Mouse (Mus musculus) embryonic fibroblast, embryonic 13.5 days (primary cell): ENCODE results near the gene Ajuba. TPM values are rescaled to one million over a fixed set of nuclear protein-coding genes. Genes with fewer than 3 reads are reported as not detected.

Experiments used
- H3K27ac ChIP-seq: 2 replicates; pipeline ENCODE4 v1.5.1; 2012; ENCODE audit warnings: low read length, control low read depth, inconsistent platforms; ENCODE audit not compliant: insufficient read depth
- H3K4me1 ChIP-seq: 2 replicates; pipeline ENCODE4 v1.6.1; 2011; ENCODE audit warnings: low read length; ENCODE audit not compliant: control insufficient read depth, insufficient read depth
- H3K4me3 ChIP-seq: 2 replicates; pipeline ENCODE4 v1.5.1; 2011; ENCODE audit warnings: mild to moderate bottlenecking, control low read depth, low read length; ENCODE audit not compliant: insufficient read depth
- CTCF ChIP-seq: IDR thresholded peaks from 2 replicates; pipeline ENCODE4 v1.5.1; 2011; ENCODE audit warnings: mild to moderate bottlenecking, control low read depth, low read length, moderate library complexity, borderline replicate concordance; ENCODE audit not compliant: insufficient read depth
- POLR2A ChIP-seq: IDR thresholded peaks from 2 replicates; pipeline ENCODE4 v1.6.1; 2011; ENCODE audit warnings: low read depth, mild to moderate bottlenecking, control low read depth, low read length, moderate library complexity
- polyA plus RNA-seq: library from polyadenylated mRNA; stranded (reverse); fragments of >200 nt; gene quantifications from 2 replicates; pipeline ENCODE4 v1.2.4, GENCODE M21; 2011; ENCODE audit warnings: low read depth; ENCODE audit not compliant: missing spikeins, insufficient read length

Gene Ajuba
- polyA plus RNA-seq, 1 experiment: 39.4 TPM

DNA sequence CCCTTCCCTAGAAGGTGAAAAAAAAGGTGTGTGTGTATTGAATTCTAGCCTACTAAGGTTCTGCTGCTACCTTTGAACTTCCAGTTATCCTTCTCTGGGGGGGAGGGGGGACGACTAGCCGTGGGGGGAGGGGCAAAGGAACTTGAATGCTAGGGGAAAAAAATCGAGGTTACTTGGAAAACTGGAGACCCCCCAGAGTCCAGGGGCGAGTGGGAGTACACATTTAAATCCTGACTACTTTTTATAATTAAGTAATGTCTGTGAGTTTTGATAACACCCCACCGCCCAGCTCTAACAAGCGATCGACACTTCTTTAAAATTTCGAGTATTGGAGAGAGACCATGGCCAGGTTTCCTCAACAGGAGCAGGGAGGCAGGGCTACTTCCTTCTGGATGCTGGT is 2.3 kb downstream of the Ajuba start:
- peak overlapping the region; percentile 87 for H3K4me3 ChIP-seq
- H3K4me1 ChIP-seq: peaks cover 6% of the 10 kb centered on the region; the same call in 1 of the 2 replicates
- TF ChIP-seq POLR2A: peak; percentile 12; the same call in 1 of the 2 replicates
- TF ChIP-seq CTCF: no peak
- peak overlapping the region; percentile 82 for H3K27ac ChIP-seq

GRCm38 (mm10) chr14:54574253-54574652 is 3.1 kb downstream of the Ajuba start:
- Histone ChIP-seq H3K27ac (peak overlapping the region; percentile 82), H3K4me1 (peaks cover 8% of the 10 kb centered on the region; the same call in 1 of the 2 replicates), H3K4me3 (peak overlapping the region; percentile 87)
- no peak for TF ChIP-seq CTCF
- no peak for TF ChIP-seq POLR2A

DNA sequence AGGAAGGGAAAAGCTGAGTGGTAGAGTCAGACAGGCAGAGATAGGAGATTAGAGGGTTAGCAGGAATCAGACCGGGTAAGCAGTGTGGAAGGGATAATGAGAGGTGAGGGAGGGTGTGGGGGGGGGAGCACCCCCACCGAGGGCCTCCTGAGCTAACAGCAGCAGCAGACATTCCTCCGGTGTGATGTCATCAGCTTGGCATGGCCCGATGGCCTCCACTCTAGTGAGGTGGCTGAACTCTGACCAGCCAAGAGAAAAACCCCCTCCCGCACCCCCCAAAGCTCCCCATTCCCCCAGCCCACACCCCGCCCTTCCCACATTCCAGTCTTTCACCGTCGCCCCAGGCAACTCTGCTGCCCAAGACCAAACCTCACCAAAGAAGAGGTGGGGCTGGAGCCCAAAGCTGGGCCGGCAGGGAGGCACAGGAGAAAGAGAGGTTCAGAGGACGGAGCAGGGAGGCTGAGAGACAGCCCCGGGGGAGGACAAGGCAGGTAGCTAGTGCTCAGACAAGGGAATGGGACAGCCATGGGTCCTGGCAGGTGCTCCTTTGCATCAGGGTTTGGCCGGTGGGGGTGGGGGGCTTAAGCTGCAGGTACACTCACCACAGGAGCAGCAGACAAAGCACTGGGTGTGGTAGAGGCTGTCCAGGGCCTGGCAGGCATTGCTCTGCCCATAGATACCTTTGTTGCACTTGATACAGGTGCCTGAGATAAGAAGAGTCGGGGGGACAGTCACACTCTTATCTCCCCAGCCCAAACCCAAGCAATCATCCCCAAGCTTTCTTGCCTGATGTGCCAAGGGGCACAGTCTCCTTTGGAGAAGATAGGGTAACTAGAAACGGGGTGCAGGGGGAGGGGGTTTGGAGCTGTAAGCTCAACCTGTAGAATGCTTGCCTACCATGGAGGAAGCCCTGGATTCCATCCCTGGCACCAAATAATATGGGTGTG is 4.3 kb downstream of the Ajuba start:
- Histone ChIP-seq H3K4me3 (peak overlapping the region; percentile 87), H3K27ac (peak overlapping the region; percentile 92), H3K4me1 (peaks cover 9% of the 10 kb centered on the region; the same call in 1 of the 2 replicates)
- TF ChIP-seq POLR2A (peak; percentile 76), CTCF (no peak)

- peaks cover 9% of the 10 kb centered on the region; the same call in 1 of the 2 replicates for H3K4me1 ChIP-seq
- H3K4me3 ChIP-seq: no peak overlapping the region
- TF ChIP-seq CTCF: no peak
- no peak for TF ChIP-seq POLR2A
- peak overlapping the region; percentile 92 for H3K27ac ChIP-seq
Measured at GRCm38 (mm10) chr14:54572122-54572521, 5.2 kb downstream of the Ajuba start.

GRCm38 (mm10) chr14:54569451-54570392 is 7.6 kb downstream of the Ajuba start:
- TF ChIP-seq CTCF (no peak), POLR2A (no peak)
- no peak overlapping the region for H3K4me3 ChIP-seq
- H3K4me1 ChIP-seq: peaks cover 9% of the 10 kb centered on the region; the same call in 1 of the 2 replicates
- H3K27ac ChIP-seq: no peak overlapping the region

DNA sequence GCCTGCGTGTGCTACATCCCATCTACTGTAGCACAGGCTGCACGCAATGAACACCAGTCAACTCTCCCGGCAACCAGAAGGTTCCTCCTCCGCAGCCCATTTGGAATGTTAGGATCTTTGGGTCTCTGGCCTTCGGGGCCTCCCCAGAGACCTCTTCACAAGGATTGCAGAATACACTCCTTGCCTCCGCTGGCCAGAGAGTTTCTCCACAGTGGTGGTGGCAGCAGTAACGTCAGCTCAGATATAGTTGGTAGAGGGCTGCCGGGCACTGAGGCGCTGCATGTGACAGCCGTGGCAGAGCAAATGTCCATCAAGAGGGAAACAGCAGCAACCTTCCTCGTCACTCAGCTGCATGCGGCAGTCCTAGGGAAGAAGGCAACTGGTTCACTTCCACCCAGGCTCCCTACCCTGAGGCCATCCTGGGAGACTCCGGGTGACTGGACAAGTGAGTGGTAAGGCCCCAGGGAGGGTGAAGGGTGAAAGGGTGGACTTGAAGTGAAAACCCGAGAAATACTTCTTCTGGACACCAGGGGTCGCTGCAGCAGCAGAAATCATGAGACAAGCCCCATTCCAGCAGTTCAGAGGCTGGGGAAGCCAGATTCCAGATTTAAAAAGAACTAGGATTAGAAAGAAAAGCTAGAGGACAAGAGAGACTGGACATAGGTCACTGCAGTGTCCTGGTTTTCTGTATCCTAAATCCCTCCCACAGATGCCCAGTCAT is 8.5 kb downstream of the Ajuba start:
- TF ChIP-seq POLR2A (no peak), CTCF (peak; percentile 40; the same call in 1 of the 2 replicates)
- Histone ChIP-seq H3K27ac (no peak overlapping the region), H3K4me3 (no peak overlapping the region), H3K4me1 (peaks cover 9% of the 10 kb centered on the region; the same call in 1 of the 2 replicates)

DNA sequence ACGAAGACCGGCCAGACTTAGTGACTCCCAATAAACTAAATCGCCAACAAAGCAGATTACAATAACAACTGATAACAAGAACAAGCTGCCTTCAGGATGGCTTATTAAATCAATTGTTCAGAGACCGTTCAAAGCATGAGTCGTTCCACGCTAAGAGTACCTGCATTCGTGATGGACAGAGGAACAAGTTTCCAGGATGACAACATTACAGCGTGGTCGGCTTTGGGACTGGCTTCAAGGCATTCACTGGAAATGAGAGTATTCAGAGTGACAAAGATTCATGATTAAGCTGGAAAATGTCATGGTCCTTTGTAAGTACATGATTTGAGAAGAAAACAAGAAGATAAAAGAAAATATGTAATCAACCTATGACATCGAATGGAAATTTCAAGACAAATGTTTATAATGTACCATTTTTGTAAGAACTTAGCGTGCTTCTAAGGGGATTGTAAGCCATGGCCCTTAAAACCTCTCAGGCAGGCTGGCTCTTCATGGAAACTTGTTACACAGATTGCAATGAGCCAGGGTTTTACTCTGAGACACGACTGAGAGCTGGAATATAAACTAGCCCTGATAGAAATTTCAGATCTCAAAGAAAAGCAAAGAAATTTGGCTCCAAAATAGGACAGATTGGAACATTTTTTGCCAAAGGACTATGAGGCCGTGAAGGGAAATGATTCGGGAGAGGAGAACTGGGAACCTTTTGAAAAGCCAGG is 16.7 kb downstream of the Ajuba start:
- Histone ChIP-seq H3K27ac (no peak overlapping the region), H3K4me1 (no peaks in the 10 kb centered on the region), H3K4me3 (no peak overlapping the region)
- TF ChIP-seq CTCF (no peak), POLR2A (no peak)

DNA sequence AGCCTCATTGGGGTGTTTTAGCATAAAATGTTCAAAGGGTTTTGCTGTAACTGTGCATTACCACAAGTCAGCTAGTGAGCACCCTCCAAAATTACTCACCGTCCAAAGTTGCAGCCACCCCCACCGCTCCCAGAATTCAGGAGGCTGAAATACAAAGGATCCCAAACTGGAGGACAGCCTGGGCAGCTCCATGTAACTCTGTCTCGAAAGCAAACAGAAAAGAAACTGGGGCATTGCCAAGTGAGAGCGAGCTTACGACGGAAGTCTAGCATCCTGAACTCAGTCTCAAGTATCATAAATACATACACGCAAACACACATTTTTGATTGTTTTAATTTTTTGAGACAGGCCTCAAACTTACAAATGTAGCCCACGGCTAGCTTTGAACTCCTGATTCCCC is 20.0 kb downstream of the Ajuba start:
- Histone ChIP-seq H3K4me3 (no peak overlapping the region), H3K4me1 (peaks cover 4% of the 10 kb centered on the region; the same call in 1 of the 2 replicates), H3K27ac (no peak overlapping the region)
- TF ChIP-seq POLR2A (no peak), CTCF (no peak)
